Mouse (Mus musculus) retina, postnatal 7 days (tissue): ENCODE results near the gene Fbxl2.

Source experiments
- DNase-seq: peaks from one replicate; pipeline ENCODE4 v3.0.0-alpha.2; 2012; ENCODE audit warnings: low read depth, low spot score

Gene Fbxl2

DNA sequence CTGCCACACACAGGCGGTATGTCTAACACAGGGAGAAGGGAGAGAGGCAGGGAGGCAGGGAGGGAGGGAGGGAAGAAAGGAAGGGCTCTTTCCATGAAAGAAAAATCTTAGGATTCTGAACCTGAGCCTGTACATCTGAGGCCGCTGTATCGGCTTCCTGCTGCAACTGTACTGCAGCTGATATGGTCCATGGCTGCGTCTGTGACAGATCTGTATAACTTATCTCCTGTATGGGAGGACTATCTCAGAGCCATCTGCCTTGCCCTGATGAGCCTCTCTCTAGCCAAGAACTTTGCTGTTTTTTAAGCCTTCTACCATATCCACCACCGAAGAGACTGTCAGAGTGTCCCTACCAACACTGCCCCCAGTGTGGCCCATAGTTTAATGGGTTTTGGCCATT, 130.2 kb downstream of the Fbxl2 start:
- no peak for DNase-seq
